Mouse (Mus musculus): Measurements from ENCODE around the gene Hes2.

DNA sequence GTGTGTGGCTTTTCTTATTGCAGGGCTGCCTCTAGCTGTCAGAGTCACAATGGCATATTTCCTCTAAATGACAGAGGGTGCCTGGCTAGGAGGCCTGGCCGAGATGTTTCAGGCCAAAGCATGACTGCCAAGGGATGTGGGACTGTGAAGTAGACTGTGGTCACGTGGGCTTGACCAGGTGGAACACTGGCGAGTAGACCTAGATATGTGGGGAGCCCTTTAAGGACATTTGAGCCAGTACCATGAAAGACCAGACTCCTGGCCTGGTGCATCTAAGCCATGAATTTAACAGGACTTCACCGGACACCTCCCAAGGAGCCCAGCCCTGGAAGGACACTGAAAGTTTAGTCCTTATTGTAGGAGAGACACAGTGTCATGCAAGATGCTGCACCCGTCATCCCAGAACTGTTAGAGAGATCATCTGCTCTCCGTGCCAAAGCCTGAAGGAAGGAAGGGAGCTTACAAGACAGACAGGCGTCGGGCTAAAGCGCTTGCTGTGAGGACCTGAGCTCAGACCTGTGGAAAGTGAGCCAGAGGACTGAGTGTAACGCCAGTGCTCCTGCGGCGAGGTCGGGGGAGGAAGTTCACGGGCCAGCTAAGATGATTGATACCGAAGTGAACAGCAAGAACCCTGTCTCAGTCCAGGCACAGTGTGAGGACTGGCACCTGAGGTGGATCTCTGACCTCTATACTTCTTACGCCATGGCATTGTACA lies 21.4 kb downstream of the Hes2 start:
- no peak for TF ChIP-seq CTCF (IDR thresholded peaks at IDR 0.05; ENCODE audit: extremely low read depth, insufficient read depth, insufficient read length, insufficient replicate concordance)
- TF ChIP-seq POLR2A (IDR thresholded peaks at IDR 0.05; ENCODE audit: low read depth, low read length) = no peak
